Mouse (Mus musculus) 416B (cell line): Measurements from ENCODE around the gene Pld4.

ENCODE experiments used
- DNase-seq: peaks from one replicate; pipeline ENCODE4 v3.0.0; 2011; ENCODE audit warnings: low read depth

Gene Pld4

DNA sequence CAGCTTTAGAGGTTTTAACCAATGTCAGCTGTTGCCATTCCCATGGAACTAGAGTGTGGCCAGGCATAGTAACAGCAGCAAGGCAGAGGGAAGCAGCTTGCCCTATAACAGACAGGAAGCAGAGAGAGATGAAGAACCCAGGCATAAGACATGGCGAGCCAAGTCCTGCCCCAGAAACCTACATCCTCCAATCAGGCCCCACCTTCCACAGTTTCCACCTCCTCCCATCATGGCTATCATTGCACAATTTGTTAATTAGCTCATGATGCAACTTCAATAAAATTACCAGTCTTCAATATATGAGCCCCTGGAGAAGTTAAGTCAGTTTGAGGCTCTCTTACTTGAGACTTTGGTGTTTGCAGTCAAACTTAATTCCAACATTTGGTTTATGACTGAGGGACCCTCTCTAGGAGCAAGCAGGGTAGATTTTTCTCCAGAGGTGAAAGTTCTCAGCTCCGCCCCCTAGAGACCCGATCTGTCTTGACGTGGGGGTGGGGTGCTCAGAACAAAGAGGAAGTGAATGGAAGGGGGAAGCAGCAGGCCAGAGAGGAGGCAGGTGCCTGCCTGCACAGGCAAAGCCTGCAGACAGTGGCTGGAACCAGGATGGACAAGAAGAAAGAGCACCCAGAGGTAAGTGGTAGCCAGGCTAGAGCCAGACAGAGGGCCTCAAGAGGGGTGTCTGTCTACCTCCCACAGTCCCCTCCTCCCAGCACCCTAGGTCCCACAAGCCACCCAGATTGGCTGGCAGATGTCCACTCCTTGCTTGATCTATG lies at the start of gene Pld4:
Pld4 (plus strand) TSS at position 502 of the 773 bp plus-strand sequence.
- DNase-seq: peak; percentile 72

GRCm38 (mm10) chr12:112713984-112714383 lies 46.5 kb upstream of the Pld4 start:
- DNase-seq: no peak

DNA sequence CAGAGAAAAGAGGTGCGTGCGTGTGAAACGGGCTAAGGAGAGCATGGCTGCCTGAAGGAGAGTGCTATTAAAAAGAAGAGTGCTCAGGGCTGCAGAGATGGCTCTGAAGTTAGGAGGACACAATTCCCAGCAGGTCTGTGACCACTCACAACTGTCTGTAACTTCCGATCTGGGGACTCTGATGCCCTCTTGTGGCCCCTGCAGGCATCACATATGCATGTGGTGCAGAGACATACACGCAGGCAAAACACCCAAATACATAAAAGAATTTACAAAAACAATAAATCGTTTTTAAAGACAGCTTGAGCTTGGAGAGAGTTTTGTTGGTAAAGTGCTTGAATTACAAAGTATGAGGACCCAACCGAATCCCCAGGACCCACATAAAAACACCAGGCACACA lies 43.3 kb upstream of the Pld4 start:
- DNase-seq: peak; percentile 74

- DNase-seq: no peak
Measured at GRCm38 (mm10) chr12:112718995-112719394, 41.5 kb upstream of the Pld4 start.

GRCm38 (mm10) chr12:112720216-112720615 lies 40.2 kb upstream of the Pld4 start, which contains the start of gene Cep170b:
Gene Cep170b (plus strand): TSS chr12:112720455.
- DNase-seq: no peak

DNA sequence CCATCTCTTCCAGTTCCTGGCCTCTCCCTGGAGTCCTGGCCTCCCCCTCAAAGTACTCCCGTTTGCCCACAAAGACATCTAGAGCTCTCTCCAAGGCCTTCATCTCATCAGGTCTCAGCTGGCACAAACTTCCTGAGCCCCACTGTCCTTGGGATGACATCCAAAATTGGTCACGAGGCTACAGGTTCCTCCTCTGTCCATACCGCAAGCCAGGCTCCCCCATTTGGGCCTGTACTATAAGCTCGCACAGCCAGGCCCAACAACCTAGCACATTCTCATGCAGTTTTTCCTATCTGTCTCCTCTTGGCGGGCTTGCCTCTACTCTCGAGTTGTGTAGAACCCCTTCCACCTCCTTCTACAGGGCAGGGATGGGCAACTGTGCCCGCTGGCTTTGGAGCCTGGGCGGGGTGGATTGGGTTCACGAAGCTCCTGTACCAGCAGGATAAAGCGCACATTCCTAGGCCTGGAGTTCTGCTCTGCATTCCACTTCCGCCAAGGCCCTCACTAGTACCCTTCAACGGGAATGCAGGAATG lies 39.5 kb upstream of the Pld4 start:
- DNase-seq: no peak

- DNase-seq: no peak
Measured at GRCm38 (mm10) chr12:112721424-112722239, 38.8 kb upstream of the Pld4 start.

- peak; percentile 29 for DNase-seq
Measured at GRCm38 (mm10) chr12:112722240-112723027, 38.0 kb upstream of the Pld4 start.

DNA sequence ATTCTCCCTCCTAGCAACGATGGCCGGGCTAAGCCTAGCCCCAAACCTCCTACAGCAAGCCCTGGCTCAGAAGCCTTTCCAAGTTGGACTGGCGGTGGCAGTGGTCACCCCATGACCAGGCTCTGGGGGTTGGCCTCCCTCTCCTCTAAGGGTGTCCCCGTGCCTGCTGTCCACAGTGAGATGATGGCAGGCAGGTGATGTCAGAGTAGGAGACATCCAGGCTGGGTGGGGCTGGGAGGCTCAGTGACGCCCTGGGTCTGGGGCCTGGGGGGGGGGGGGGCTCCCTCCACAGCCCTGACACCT lies 37.5 kb upstream of the Pld4 start:
- no peak for DNase-seq

DNA sequence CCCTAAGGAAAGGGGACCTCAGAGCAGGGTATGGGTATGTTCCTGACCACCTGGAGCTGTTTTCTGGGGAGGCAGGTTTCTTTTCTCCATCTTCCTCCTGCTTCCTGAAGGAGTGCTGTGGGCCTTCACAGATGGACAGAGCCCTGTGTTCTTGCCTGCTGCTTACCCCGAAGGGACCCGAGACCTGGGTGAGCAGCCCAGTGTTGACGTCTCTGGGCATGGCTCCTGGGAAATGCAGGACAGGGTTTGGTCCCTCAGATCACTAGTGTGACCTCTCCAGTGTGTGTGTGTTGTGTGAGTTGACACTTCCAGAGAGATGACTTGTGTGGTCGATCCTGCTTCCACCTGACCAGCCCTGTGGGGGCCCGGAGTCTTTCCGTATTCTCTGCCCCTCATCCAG lies 37.0 kb upstream of the Pld4 start:
- no peak for DNase-seq

- peak; percentile 87 for DNase-seq
Measured at GRCm38 (mm10) chr12:112724077-112724805, 36.2 kb upstream of the Pld4 start.

- DNase-seq: no peak
Measured at GRCm38 (mm10) chr12:112727801-112728200, 32.7 kb upstream of the Pld4 start.

- no peak for DNase-seq
Measured at GRCm38 (mm10) chr12:112730808-112731207, 29.6 kb upstream of the Pld4 start.

GRCm38 (mm10) chr12:112732591-112732990 lies 27.9 kb upstream of the Pld4 start:
- DNase-seq: no peak

- no peak for DNase-seq
Measured at GRCm38 (mm10) chr12:112734108-112734820, 26.2 kb upstream of the Pld4 start.

DNA sequence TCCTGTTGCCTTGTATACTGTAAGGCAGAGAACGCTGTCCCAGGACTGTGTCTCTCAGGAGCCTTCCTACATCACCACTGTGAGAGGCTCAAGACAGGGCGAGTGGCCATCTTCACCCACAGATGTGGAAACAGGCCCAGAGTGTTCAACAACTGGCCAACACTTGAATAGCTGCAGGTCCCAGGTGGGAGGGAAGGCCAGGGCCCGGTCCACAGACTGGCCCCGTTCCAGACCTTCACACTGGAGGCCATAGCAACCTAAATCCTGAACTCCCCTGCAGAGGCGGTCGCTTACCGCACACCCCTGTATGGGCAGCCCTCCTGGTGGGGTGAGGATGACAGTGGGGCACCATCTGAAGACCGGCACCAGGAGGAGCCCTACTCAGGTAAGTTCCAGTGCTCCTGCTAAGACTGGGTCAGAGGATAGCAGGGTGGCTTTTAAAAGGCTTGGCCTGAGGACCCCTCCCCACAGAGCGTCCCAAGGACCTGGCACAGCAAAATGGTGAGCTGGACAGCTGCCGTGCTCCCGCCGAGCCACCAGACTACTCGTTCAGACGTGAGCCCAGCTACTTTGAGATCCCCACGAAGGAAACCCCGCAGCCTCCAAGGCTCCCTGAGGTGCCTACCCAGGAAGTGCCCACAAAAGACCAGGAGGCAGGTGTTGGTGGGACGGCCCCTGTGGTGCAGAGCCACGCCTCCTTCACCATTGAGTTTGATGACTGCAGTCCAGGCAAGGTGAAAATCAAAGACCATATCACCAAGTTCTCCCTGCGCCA lies 25.4 kb upstream of the Pld4 start:
- DNase-seq: no peak

- DNase-seq: no peak
Measured at GRCm38 (mm10) chr12:112735896-112736635, 24.4 kb upstream of the Pld4 start.

- DNase-seq: no peak
Measured at GRCm38 (mm10) chr12:112736636-112736925, 23.9 kb upstream of the Pld4 start.

GRCm38 (mm10) chr12:112737081-112737480 lies 23.4 kb upstream of the Pld4 start:
- no peak for DNase-seq

DNA sequence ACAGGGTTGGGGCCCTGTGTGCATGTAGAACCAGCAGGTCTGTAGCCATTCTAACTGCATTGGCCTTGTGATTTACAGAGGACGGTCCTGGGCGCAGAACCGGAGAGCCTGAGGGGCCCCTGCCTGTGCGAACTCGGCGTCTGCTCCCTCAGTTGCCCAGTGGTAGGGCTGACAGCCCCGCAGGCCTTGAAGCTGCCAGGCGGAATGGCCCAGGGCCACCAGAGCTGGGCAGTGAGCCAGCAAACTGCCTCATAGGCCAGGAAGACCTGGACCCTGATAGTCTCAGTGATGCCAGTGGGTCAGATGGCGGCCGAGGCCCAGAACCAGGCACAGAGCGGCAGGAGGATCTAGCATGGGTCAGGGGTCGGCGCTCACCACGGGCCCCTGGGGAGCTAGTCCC lies 22.7 kb upstream of the Pld4 start:
- no peak for DNase-seq
